Mouse (Mus musculus) intestine, postnatal 0 days (tissue): ENCODE measurements at regions not wholly inside any gene's neighbourhood (a gene's known extent, or its start where the extent isn't known, plus 50 kb on each side); places are given as distances from the start of the nearest gene placed in this dataset.
"Not testable (repeated sequence)": the region's sequence is repeated elsewhere in the genome, so short reads cannot be mapped to it uniquely, and the experiment has no call there.

Experiments
- ATAC-seq: fragments of 200-750 bp; cut with Nextera tagmentation; 2 replicates; pipeline ENCODE4 v1.8.0; 2017; ENCODE audit warnings: mild to moderate bottlenecking, moderate TSS enrichment, moderate library complexity
- H3K27ac ChIP-seq: fragments of 300-500 bp; sonication (generic); 2 replicates; pipeline ENCODE4 v1.5.1; 2014; ENCODE audit warnings: mild to moderate bottlenecking, low read depth, low read length, moderate library complexity
- H3K27me3 ChIP-seq: fragments of 300-500 bp; sonication (generic); replicated peaks from 2 replicates; pipeline ENCODE4 v1.6.1; 2014; ENCODE audit warnings: low read length, mixed read lengths; ENCODE audit not compliant: control insufficient read depth, insufficient read depth
- H3K36me3 ChIP-seq: fragments of 300-500 bp; sonication (generic); 2 replicates; pipeline ENCODE4 v1.6.1; 2014; ENCODE audit warnings: mild to moderate bottlenecking, moderate library complexity; ENCODE audit not compliant: control insufficient read depth, insufficient read depth
- H3K4me1 ChIP-seq: fragments of 300-500 bp; sonication (generic); replicated peaks from 2 replicates; pipeline ENCODE4 v1.6.1; 2014; ENCODE audit warnings: antibody characterized with exemption, low read length, mixed read lengths; ENCODE audit not compliant: control insufficient read depth, insufficient read depth
- H3K4me2 ChIP-seq: fragments of 300-500 bp; sonication (generic); replicated peaks from 2 replicates; pipeline ENCODE4 v1.6.1; 2014; ENCODE audit warnings: low read depth, mild to moderate bottlenecking, moderate library complexity
- H3K4me3 ChIP-seq: fragments of 300-500 bp; sonication (generic); 2 replicates; pipeline ENCODE4 v1.5.1; 2014; ENCODE audit warnings: low read depth, low read length
- H3K9ac ChIP-seq: fragments of 300-500 bp; sonication (generic); 2 replicates; pipeline ENCODE4 v1.6.1; 2014; ENCODE audit warnings: mild to moderate bottlenecking, low read depth, low read length
- H3K9me3 ChIP-seq: fragments of 300-500 bp; sonication (generic); 2 replicates; pipeline ENCODE4 v1.6.1; 2016; ENCODE audit warnings: mixed run types; ENCODE audit not compliant: control insufficient read depth
- CTCF ChIP-seq: sonication (generic); IDR thresholded peaks from 2 replicates; pipeline ENCODE4 v1.5.1; 2016; ENCODE audit warnings: low read depth, mild to moderate bottlenecking, control low read depth, antibody characterized with exemption, moderate library complexity
- WGBS: fragments of 180-500 bp; shearing (Covaris S2); extraction: QIAGEN DNeasy Blood & Tissue Kit; methylation state at CpG from one replicate; pipeline ENCODE4 v1.1.7; 2014; 5-methylcytosine and 5-hydroxymethylcytosine counted together

DNA sequence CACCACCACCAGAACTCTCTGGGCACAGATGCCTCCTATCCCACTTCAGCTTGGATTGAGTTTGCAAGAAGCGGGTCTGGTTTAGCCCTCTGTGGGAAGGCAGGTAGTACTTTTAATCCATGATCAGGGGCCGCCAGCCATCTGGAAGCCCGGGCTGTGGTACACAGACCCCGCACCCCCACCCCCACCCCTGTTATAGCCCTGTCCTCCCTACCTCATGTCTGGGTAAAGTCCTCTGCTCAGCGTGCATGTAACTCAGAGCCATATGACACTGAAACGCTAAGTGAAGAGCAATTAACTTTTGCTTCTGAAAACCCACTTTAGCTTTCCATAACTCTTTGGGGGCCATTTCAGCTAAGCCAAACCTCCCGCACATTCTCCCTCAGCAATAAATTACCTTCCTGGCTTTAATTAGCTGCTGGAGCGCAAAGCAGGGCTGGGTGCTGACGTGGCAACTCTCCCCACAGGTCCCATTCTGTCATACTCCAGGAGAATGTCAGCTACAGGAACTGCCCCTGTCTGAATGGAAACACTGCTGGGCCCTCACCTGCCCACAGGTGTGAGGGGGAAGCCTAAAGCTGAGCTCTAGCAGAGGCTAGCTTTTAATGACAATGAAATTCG lies 198.1 kb upstream of the Zfp703 start:
- no peak overlapping the region for H3K27ac ChIP-seq
- TF ChIP-seq CTCF, result no peak
- H3K4me3 ChIP-seq, result no peak overlapping the region
- H3K36me3 ChIP-seq, result no peaks in the 10 kb centered on the region
- ATAC-seq, result no peak
- H3K9ac ChIP-seq, result no peak overlapping the region
- no peak overlapping the region for H3K4me2 ChIP-seq
- no peaks in the 10 kb centered on the region for H3K9me3 ChIP-seq
- 47% methylated on average over 10 of the region's 10 CpGs for WGBS
- no peaks in the 10 kb centered on the region for H3K4me1 ChIP-seq
- peaks cover 5% of the 10 kb centered on the region for H3K27me3 ChIP-seq

DNA sequence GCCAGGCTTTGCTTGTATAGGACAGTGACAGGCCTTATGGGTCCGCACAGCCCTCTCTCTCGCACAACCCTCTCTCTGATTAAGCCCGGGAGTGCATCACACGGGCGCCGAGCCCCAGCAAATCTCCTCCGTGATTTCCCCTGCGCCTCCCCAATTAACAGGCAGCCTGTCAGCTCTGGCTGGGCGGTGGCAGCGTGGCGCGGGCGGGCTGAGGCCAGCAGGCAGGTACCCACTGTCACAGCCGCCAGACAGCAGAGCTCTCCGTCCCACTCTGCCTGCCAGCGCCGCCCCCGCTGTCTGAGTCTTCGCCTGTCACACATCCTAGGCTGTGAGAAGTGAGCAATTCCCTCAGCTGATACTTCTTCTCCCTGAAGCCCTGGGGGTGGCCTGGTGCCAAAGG lies 196.6 kb upstream of the Zfp703 start:
- no peak for TF ChIP-seq CTCF
- WGBS, result 56% methylated on average over 19 of the region's 19 CpGs
- peaks cover 5% of the 10 kb centered on the region for H3K27me3 ChIP-seq
- H3K4me3 ChIP-seq, result no peak overlapping the region
- H3K9ac ChIP-seq, result no peak overlapping the region
- no peaks in the 10 kb centered on the region for H3K36me3 ChIP-seq
- no peak for ATAC-seq
- H3K4me1 ChIP-seq, result no peaks in the 10 kb centered on the region
- no peak overlapping the region for H3K27ac ChIP-seq
- no peaks in the 10 kb centered on the region for H3K9me3 ChIP-seq
- H3K4me2 ChIP-seq, result no peak overlapping the region

DNA sequence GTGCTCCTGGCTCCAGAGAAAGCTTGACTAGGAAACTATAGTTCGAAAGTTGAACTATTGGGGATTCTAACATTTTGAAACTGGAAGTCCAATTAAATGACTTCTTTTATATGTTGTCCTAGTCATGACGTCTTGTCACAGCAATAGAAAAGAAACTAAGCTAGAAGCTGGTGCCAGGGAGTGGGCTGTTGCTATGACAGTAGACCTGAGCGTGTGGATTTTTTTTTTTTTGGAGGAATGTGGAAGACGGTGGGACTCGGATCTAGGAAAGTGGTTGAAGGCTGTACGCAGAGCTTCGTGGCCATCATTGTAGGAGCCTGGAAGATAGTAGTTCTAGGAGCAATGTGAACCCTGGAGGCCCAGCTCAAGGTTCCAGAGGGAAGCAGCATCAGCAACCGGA lies 194.2 kb upstream of the Zfp703 start:
- H3K36me3 ChIP-seq, H3K4me3 ChIP-seq, H3K27me3 ChIP-seq, H3K4me1 ChIP-seq, H3K9ac ChIP-seq, ATAC-seq, H3K9me3 ChIP-seq, H3K4me2 ChIP-seq, H3K27ac ChIP-seq: not testable (repeated sequence)
- WGBS, result 90% methylated on average over 8 of the region's 8 CpGs

DNA sequence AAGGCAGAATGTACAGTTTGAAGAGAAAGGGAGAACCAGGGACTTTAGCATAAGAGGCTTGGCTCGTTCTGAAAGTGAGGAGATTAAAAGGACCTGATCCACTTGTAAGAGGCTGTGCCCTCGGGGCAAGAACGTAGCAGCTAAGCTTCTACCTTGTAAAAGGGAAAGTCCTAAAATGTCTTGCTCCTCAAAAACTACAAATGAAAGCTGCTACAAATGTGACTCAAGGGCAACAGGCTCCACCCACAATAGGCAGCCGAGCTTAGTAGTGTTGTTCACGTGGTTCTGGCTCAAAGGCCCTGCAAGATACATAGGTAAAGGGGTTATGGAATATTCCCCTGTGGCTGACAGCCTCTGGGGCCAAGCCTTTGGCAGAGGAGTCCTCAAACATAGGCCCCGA lies 192.7 kb upstream of the Zfp703 start:
- no peak overlapping the region for H3K4me2 ChIP-seq
- no peak for ATAC-seq
- no peaks in the 10 kb centered on the region for H3K9me3 ChIP-seq
- H3K4me3 ChIP-seq, result no peak overlapping the region
- no peak overlapping the region for H3K27ac ChIP-seq
- no peak for TF ChIP-seq CTCF
- H3K36me3 ChIP-seq, result no peaks in the 10 kb centered on the region
- H3K9ac ChIP-seq, result no peak overlapping the region
- peaks cover 5% of the 10 kb centered on the region for H3K27me3 ChIP-seq
- no peaks in the 10 kb centered on the region for H3K4me1 ChIP-seq
- WGBS, result 75% methylated on average over 6 of the region's 6 CpGs

- 71% methylated on average over 2 of the region's 2 CpGs for WGBS
- Histone ChIP-seq H3K4me2 (no peak overlapping the region), H3K27ac (no peak overlapping the region), H3K9ac (no peak overlapping the region), H3K36me3 (no peaks in the 10 kb centered on the region), H3K9me3 (no peaks in the 10 kb centered on the region), H3K4me3 (no peak overlapping the region), H3K4me1 (no peaks in the 10 kb centered on the region), H3K27me3 (no peaks in the 10 kb centered on the region)
- ATAC-seq, result no peak
- TF ChIP-seq CTCF, result no peak
Measured at GRCm38 (mm10) chr8:26791795-26792194, 185.3 kb upstream of the Zfp703 start.

- no peaks in the 10 kb centered on the region for H3K27me3 ChIP-seq
- peak; percentile 72 for ATAC-seq
- 55% methylated on average over 9 of the region's 9 CpGs for WGBS
- no peak overlapping the region for H3K4me3 ChIP-seq
- no peaks in the 10 kb centered on the region for H3K36me3 ChIP-seq
- no peak overlapping the region for H3K9ac ChIP-seq
- no peak overlapping the region for H3K27ac ChIP-seq
- no peaks in the 10 kb centered on the region for H3K9me3 ChIP-seq
- peak; percentile 34 for TF ChIP-seq CTCF
- H3K4me2 ChIP-seq, result no peak overlapping the region
- no peaks in the 10 kb centered on the region for H3K4me1 ChIP-seq
Measured at GRCm38 (mm10) chr8:26793606-26794292, 183.4 kb upstream of the Zfp703 start.
